Mouse (Mus musculus) midbrain, embryonic 16.5 days (tissue): ENCODE results near the gene Myl9. TPM values are rescaled to one million over a fixed set of nuclear protein-coding genes. Genes with fewer than 3 reads are reported as not detected.

ENCODE experiments used
- ATAC-seq: fragments of 200-750 bp; cut with Nextera tagmentation; 2 replicates; pipeline ENCODE4 v1.8.0; 2017; ENCODE audit warnings: moderate TSS enrichment
- H3K27ac ChIP-seq: fragments of 300-500 bp; sonication (generic); 2 replicates; pipeline ENCODE4 v1.5.1; 2014; ENCODE audit warnings: mild to moderate bottlenecking, low read length, mixed read lengths
- H3K27me3 ChIP-seq: fragments of 300-500 bp; sonication (generic); 2 replicates; pipeline ENCODE4 v1.6.1; 2014; ENCODE audit warnings: low read depth, low read length, mixed read lengths; ENCODE audit not compliant: control insufficient read depth, insufficient read depth
- H3K36me3 ChIP-seq: fragments of 300-500 bp; sonication (generic); 2 replicates; pipeline ENCODE4 v1.6.1; 2014; ENCODE audit warnings: mild to moderate bottlenecking, low read length, moderate library complexity, mixed read lengths; ENCODE audit not compliant: control insufficient read depth, insufficient read depth
- H3K4me1 ChIP-seq: fragments of 300-500 bp; sonication (generic); 2 replicates; pipeline ENCODE4 v1.6.1; 2014; ENCODE audit warnings: mild to moderate bottlenecking, low read length, mixed read lengths; ENCODE audit not compliant: control insufficient read depth, insufficient read depth
- H3K4me2 ChIP-seq: fragments of 300-500 bp; sonication (generic); 2 replicates; pipeline ENCODE4 v1.6.1; 2014; ENCODE audit warnings: mild to moderate bottlenecking, low read length, mixed read lengths
- H3K4me3 ChIP-seq: fragments of 300-500 bp; sonication (generic); 2 replicates; pipeline ENCODE4 v1.5.1; 2014; ENCODE audit warnings: low read depth, mild to moderate bottlenecking, low read length, moderate library complexity, mixed read lengths
- H3K9ac ChIP-seq: fragments of 300-500 bp; sonication (generic); 2 replicates; pipeline ENCODE4 v1.6.1; 2014; ENCODE audit warnings: low read depth, low read length, mixed read lengths
- H3K9me3 ChIP-seq: fragments of 300-500 bp; sonication (generic); replicated peaks from 2 replicates; pipeline ENCODE4 v1.6.1; 2014; ENCODE audit warnings: mild to moderate bottlenecking, low read length, mixed read lengths; ENCODE audit not compliant: control insufficient read depth, poor library complexity, severe bottlenecking
- WGBS: fragments of 180-500 bp; shearing (Covaris S2); extraction: QIAGEN DNeasy Blood & Tissue Kit; methylation state at CpG from one replicate; pipeline ENCODE4 v1.1.7; 2014; 5-methylcytosine and 5-hydroxymethylcytosine counted together
- polyA plus RNA-seq: library from polyadenylated mRNA; unstranded; fragments of >200 nt; fragmentation: Nextera tagmentation; extraction: Ambion mirVana; gene quantifications from 2 replicates; pipeline ENCODE4 v1.2.1, GENCODE M21; 2015

Gene Myl9
- polyA plus RNA-seq, 1 experiment from 2014 or later = 38.8 TPM

DNA sequence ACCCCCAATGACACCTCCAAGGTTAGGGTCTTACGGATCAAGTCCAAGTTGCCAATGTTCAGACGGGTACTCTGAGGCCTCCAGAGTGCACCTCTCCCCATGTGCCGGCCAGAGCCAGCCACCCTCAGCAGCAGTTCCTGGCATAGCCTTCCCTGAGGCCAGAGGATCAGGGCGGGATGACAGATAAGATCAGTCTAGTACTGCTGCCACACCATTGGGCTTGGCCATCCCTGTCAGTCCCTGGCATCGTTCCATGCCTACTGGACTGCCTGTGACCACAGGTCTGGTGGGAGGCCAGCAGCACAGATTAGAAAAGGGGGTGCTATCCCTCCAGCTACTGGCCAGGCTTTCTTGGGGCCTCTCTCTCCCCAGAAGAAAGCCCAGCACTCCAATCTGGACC is 3.8 kb downstream of the Myl9 start:
- no peak for ATAC-seq
- WGBS = 79% methylated on average over 5 of the region's 5 CpGs

DNA sequence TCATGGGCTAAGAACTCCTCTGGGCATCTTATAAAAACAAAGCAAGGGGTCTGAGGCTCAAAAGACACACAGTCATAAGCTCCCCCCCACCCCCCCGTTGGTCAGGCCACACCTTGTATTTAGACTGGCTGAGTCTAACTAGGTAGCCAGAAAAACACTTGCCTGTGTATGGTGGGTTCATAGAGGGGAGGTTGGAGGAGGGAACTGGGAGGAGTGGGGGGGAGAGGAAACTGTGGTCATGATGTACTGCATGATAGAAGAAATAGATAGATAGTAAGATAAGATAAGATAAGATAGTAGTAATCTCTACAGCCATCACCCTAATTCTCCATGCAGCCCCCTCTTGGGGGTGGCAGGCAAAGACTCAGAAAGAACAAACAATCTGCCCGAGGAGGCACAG is 4.3 kb downstream of the Myl9 start:
- 54% methylated on average over 2 of the region's 2 CpGs for WGBS
- no peaks in the 10 kb centered on the region for H3K27me3 ChIP-seq
- no peak overlapping the region for H3K4me3 ChIP-seq
- H3K9ac ChIP-seq = no peak overlapping the region
- H3K36me3 ChIP-seq = no peaks in the 10 kb centered on the region
- H3K9me3 ChIP-seq = no peaks in the 10 kb centered on the region
- no peak for ATAC-seq
- peaks cover 10% of the 10 kb centered on the region for H3K4me1 ChIP-seq
- no peak overlapping the region for H3K27ac ChIP-seq
- no peak overlapping the region for H3K4me2 ChIP-seq

More for the DNA sequence above, 3.8 kb downstream of the Myl9 start:
- peaks cover 10% of the 10 kb centered on the region for H3K4me1 ChIP-seq
- H3K9ac ChIP-seq = no peak overlapping the region
- H3K36me3 ChIP-seq = no peaks in the 10 kb centered on the region
- H3K4me2 ChIP-seq = no peak overlapping the region
- no peaks in the 10 kb centered on the region for H3K9me3 ChIP-seq
- no peak overlapping the region for H3K4me3 ChIP-seq
- no peak overlapping the region for H3K27ac ChIP-seq
- no peaks in the 10 kb centered on the region for H3K27me3 ChIP-seq

DNA sequence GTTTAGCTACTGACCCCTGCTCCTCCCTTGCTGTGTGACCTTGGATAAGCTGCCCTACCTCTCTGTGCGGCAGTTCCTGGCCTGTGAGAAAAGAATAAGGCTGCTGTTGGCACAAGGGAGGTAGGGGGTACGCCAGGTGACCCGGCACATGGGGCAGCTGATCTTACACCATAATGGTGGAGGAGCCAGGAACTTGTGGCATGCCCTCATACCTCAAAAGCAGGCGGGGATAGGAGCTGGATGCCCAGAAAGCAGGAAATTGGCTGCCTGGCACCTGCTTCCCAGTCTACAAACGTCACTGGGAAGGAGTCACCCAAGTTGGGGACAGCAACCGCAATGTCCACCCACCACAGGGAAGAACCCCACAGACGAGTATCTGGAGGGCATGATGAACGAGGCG is 4.9 kb downstream of the Myl9 start:
- Histone ChIP-seq H3K9ac (no peak overlapping the region), H3K9me3 (no peaks in the 10 kb centered on the region), H3K27me3 (no peaks in the 10 kb centered on the region), H3K4me2 (no peak overlapping the region), H3K4me1 (peaks cover 5% of the 10 kb centered on the region), H3K36me3 (no peaks in the 10 kb centered on the region), H3K27ac (no peak overlapping the region), H3K4me3 (no peak overlapping the region)
- 77% methylated on average over 9 of the region's 9 CpGs for WGBS
- no peak for ATAC-seq

GRCm38 (mm10) chr2:156780752-156781151 is 5.5 kb downstream of the Myl9 start:
- Histone ChIP-seq H3K4me3 (no peak overlapping the region), H3K27me3 (no peaks in the 10 kb centered on the region), H3K4me2 (no peak overlapping the region), H3K9ac (no peak overlapping the region), H3K36me3 (no peaks in the 10 kb centered on the region), H3K9me3 (no peaks in the 10 kb centered on the region), H3K27ac (no peak overlapping the region), H3K4me1 (no peaks in the 10 kb centered on the region)
- WGBS = 14% methylated on average over 17 of the region's 17 CpGs
- no peak for ATAC-seq

- Histone ChIP-seq H3K27me3 (no peaks in the 10 kb centered on the region), H3K4me2 (no peak overlapping the region), H3K27ac (no peak overlapping the region), H3K9ac (no peak overlapping the region), H3K36me3 (no peaks in the 10 kb centered on the region), H3K4me1 (no peaks in the 10 kb centered on the region), H3K4me3 (no peak overlapping the region), H3K9me3 (no peaks in the 10 kb centered on the region)
- ATAC-seq = no peak
- WGBS = 74% methylated on average over 4 of the region's 4 CpGs
Measured at GRCm38 (mm10) chr2:156781281-156781680, 6.1 kb downstream of the Myl9 start.

DNA sequence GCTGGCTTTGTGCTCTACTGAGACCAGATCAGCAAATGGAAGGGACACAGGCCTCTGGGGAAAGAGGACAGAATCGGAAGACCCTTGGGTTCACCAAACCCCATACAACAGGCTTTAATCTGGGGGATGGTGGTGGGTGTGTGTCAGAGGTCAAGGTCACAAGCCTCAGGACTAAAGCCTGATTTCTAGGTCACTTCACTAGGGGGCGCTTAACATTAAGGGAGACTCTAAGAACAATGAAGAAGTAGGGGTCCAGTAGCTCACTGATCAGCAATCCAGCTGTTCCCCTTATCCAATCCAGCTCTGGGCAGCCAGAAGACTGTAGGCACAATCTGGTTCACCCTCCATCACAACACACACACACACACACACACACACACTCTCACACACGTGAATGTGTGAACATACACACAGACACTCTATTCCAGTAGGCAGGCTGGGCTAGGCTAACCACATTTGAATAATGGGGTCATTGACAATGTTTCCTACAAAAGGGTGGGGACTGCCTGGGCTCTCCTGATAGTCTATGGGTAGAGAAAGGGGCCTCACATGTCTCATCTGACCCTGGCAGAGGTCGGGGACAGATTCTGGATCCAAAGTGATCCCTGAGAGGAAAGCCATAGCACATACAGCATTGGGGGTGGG is 6.7 kb downstream of the Myl9 start:
- Histone ChIP-seq H3K4me2 (no peak overlapping the region), H3K4me1 (no peaks in the 10 kb centered on the region), H3K27me3 (no peaks in the 10 kb centered on the region), H3K4me3 (no peak overlapping the region), H3K9me3 (no peaks in the 10 kb centered on the region), H3K27ac (no peak overlapping the region), H3K9ac (no peak overlapping the region), H3K36me3 (no peaks in the 10 kb centered on the region)
- ATAC-seq = no peak
- WGBS = 70% methylated on average over 4 of the region's 4 CpGs

DNA sequence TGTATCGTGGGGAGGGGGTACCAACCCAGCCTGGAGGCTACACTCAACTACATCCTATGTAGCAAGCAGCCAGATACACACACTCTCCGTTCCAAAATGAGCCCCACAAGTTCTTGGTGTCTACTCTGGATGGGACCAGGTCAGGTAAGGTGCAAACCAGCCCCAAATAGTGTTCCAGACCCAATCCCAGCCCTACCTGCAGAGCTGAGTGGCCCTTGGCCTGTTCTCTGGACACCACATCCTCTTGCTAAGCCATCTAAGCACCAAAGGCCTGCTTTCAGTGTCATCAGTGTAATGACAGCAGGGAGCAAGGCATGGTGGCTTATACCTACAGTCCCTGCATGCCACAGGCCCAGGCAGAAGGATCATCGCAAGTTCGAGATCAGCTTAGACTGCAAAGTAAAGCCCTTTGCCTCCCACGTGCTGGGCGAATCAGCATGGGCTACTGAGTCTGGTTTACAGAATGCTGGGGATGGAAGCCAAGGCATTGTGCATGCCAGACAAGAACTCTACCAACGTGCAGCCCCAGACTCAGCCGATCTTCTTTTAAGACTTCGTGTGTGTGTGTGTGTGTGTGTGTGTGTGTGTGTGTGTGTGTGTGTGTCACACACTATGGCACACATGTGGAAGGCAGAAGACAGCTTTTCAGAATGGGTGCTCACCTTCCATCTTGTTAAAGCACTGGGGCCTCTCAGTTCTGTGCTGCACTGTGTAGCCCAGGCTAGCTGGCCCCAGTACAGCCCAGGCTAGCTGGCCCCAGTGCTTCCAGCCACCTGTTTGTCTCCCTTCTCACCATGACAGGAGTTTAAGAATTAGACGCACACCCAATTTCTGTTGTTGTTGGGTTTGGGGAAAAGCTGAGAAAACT is 7.5 kb downstream of the Myl9 start:
- Histone ChIP-seq H3K9ac (no peak overlapping the region), H3K36me3 (no peaks in the 10 kb centered on the region), H3K27ac (no peak overlapping the region), H3K27me3 (no peaks in the 10 kb centered on the region), H3K4me2 (no peak overlapping the region), H3K4me1 (no peaks in the 10 kb centered on the region), H3K9me3 (no peaks in the 10 kb centered on the region), H3K4me3 (no peak overlapping the region)
- 84% methylated on average over 10 of the region's 10 CpGs for WGBS
- ATAC-seq = no peak

DNA sequence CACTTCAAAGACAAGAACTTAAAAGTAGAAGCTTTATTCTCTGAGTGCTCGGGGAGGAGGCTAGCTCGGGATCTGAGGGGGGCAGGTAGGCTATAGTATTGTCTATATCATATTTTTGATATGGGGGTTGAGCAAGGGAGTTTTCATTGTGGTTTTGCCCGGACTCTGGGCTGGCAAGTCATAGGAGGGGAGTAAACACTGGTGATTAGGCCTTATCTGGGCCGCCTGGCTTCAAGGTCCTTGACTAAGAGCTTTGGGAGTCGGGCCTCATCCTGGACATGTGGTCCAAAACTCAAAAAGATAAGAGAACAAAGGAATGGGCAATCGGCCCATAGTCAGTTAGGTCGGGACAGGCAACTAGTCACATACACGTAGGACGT is 8.1 kb downstream of the Myl9 start:
- H3K27ac ChIP-seq = no peak overlapping the region
- no peaks in the 10 kb centered on the region for H3K9me3 ChIP-seq
- no peaks in the 10 kb centered on the region for H3K27me3 ChIP-seq
- H3K4me1 ChIP-seq = no peaks in the 10 kb centered on the region
- no peaks in the 10 kb centered on the region for H3K36me3 ChIP-seq
- H3K4me2 ChIP-seq = no peak overlapping the region
- no peak overlapping the region for H3K9ac ChIP-seq
- WGBS = 87% methylated on average over 9 of the region's 9 CpGs
- no peak overlapping the region for H3K4me3 ChIP-seq
- ATAC-seq = no peak

DNA sequence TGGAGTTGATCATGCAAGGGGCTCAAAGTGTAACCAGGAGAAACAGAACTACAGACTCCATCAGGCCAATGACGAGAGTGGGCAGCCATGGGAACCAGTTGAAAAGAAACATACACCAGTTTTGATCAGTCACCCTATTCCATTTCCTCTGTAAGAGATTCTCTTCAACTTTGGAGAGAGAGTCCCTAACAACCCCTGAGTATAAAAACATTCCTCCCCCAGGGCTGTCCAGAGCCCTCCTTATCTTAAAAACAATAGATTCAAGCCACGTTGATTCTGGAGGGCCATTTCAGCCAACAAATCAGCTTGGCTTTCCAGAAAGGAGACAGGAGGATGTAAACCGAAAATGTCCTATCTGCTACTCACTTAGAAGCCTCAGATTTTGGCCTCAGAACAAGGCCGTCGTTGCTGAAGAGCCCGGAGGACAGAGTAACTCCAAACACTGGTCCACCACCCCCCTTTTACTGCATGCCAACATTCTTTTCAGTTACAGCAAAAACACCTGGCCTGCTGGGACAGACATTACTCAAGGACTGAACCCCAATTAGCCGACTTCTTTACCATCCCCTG is 8.9 kb downstream of the Myl9 start:
- H3K4me1 ChIP-seq = no peaks in the 10 kb centered on the region
- WGBS = 85% methylated on average over 7 of the region's 7 CpGs

More for the DNA sequence above, 8.9 kb downstream of the Myl9 start:
- Histone ChIP-seq H3K9ac (no peak overlapping the region), H3K27me3 (no peaks in the 10 kb centered on the region), H3K36me3 (no peaks in the 10 kb centered on the region), H3K4me2 (no peak overlapping the region), H3K9me3 (no peaks in the 10 kb centered on the region), H3K27ac (no peak overlapping the region), H3K4me3 (no peak overlapping the region)
- no peak for ATAC-seq
